Mouse (Mus musculus) megakaryocyte, embryonic 14.5 days (primary cell): ENCODE measurements around the gene Zfp12.

ENCODE experiments used
- FLI1 ChIP-seq: IDR thresholded peaks from 2 replicates; pipeline ENCODE4 v1.6.1; 2012; ENCODE audit warnings: low read length, inconsistent platforms, mixed read lengths
- GATA1 ChIP-seq: IDR thresholded peaks from 3 replicates; pipeline ENCODE4 v1.6.1; 2012; ENCODE audit warnings: mixed read lengths, low read length, inconsistent platforms, borderline replicate concordance

GRCm38 (mm10) chr5:143226790-143227189, 8.2 kb upstream of the Zfp12 start, which contains the start of gene Spdye4a:
- TF ChIP-seq GATA1: no peak
- TF ChIP-seq FLI1: no peak
